Mouse (Mus musculus): ENCODE measurements around the gene Pafah2. TPM values are rescaled to one million over a fixed set of nuclear protein-coding genes. Genes with fewer than 3 reads are reported as not detected.
"Not testable (repeated sequence)": the region's sequence is repeated elsewhere in the genome, so short reads cannot be mapped to it uniquely, and the experiment has no call there.

Pafah2 gene
- polyA plus RNA-seq, 1 experiment from 2014 or later: 16.8 TPM

DNA sequence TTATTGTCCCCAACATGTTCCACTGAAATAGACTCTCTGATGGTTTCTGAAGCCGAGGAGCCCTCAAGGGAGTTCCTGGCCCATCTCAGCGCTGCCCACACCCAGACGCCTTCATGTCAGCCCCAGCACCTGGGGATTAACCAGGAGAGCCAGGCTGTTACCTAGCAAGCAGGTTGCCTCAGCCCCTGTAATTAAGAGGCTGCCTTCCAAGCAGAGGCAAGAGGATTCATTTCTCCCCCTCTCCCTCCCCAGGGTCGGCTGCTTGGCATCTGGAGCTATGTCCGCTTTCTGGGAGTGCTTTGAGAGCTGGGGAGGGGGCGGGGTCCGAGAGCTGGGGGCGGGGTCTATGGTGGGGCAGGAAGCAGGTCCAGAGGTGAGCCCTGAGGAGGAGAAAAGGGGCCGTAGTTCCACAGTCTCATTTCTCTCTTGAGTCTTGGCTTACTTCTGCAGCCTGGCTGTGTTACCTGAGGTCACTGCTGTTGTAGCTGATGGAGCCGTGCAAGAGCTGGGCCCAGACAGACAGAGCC is 18.0 kb upstream of the Pafah2 start:
- no peak overlapping the region for H3K27ac ChIP-seq (replicated peaks)
- H3K9me3 ChIP-seq (ENCODE audit: control insufficient read depth, low read length): no peaks in the 10 kb centered on the region
- H3K4me3 ChIP-seq (ENCODE audit: low read depth, low read length): no peak overlapping the region
- H3K4me1 ChIP-seq (replicated peaks; ENCODE audit: control insufficient read depth, insufficient read depth): no peaks in the 10 kb centered on the region
- no peak overlapping the region for H3K4me2 ChIP-seq (replicated peaks; ENCODE audit: low read depth)
- ATAC-seq (ENCODE audit: low FRiP score, low TSS enrichment): no peak
- DNase-seq (ENCODE audit: low spot score): no peak
- WGBS: 40% methylated on average over 8 of the region's 10 CpGs
- no peaks in the 10 kb centered on the region for H3K27me3 ChIP-seq (ENCODE audit: control insufficient read depth, insufficient read depth, low read length)
- no peaks in the 10 kb centered on the region for H3K36me3 ChIP-seq (ENCODE audit: control insufficient read depth, insufficient read depth, low read length)
- TF ChIP-seq EP300 (optimal IDR thresholded peaks at IDR 0.05) (no peak), CTCF (IDR thresholded peaks at IDR 0.05; ENCODE audit: low read depth) (no peak)
- no peak overlapping the region for H3K9ac ChIP-seq (ENCODE audit: low read length)

DNA sequence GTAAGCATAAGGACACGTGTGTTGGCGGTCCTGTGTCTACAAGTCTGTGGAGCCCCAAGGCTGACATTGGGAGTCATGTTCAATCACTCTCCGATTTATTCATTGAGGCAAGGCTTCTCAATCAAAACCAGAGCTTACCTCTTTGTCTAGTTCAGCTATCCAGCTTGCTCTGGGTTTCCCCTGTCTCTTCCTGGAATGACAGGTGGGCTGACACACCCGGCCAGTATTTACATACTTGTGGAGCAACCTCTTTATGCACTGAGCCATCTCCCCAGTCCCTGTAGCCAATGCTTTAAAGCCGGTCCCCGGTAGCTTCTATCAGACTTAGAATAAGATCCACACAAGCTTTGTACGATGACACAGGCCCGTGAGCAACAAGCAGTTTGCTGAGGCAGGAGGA is 16.6 kb upstream of the Pafah2 start:
- 61% methylated on average over 8 of the region's 8 CpGs for WGBS
- DNase-seq (ENCODE audit: low spot score): no peak
- Histone ChIP-seq H3K9ac (ENCODE audit: low read length) (no peak overlapping the region), H3K4me2 (replicated peaks; ENCODE audit: low read depth) (no peak overlapping the region), H3K27me3 (ENCODE audit: control insufficient read depth, insufficient read depth, low read length) (no peaks in the 10 kb centered on the region), H3K36me3 (ENCODE audit: control insufficient read depth, insufficient read depth, low read length) (no peaks in the 10 kb centered on the region), H3K9me3 (ENCODE audit: control insufficient read depth, low read length) (no peaks in the 10 kb centered on the region), H3K4me1 (replicated peaks; ENCODE audit: control insufficient read depth, insufficient read depth) (no peaks in the 10 kb centered on the region), H3K4me3 (ENCODE audit: low read depth, low read length) (no peak overlapping the region), H3K27ac (replicated peaks) (no peak overlapping the region)
- no peak for TF ChIP-seq EP300 (optimal IDR thresholded peaks at IDR 0.05)
- TF ChIP-seq CTCF (IDR thresholded peaks at IDR 0.05; ENCODE audit: low read depth): no peak
- no peak for ATAC-seq (ENCODE audit: low FRiP score, low TSS enrichment)

DNA sequence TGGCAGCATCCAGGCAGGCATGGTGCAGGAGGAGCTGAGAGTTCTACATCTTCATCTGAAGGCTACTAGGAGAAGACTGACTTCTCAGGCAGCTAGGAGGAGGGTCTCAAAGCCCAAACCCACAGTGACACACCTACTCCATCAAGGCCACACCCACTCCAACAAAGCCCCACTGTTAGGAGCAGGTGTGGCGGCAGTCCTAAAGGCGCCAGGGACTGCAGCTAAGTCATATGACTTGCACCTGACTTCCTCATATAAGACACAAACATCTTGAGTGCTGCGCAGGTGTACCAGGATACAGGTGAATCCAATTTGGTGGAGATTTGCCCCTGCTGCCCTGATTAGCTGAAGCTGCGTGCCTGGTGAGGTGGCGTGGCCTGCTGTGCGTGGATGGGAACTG is 12.4 kb upstream of the Pafah2 start, which contains the start of gene Extl1:
Gene Extl1 (minus strand): TSS at position 101 of the 400 bp plus-strand sequence.
- not testable (repeated sequence) for H3K4me3 ChIP-seq (ENCODE audit: low read depth, low read length); H3K27ac ChIP-seq (replicated peaks); DNase-seq (ENCODE audit: low spot score); ATAC-seq (ENCODE audit: low FRiP score, low TSS enrichment); H3K9me3 ChIP-seq (ENCODE audit: control insufficient read depth, low read length); H3K4me2 ChIP-seq (replicated peaks; ENCODE audit: low read depth); H3K27me3 ChIP-seq (ENCODE audit: control insufficient read depth, insufficient read depth, low read length); H3K36me3 ChIP-seq (ENCODE audit: control insufficient read depth, insufficient read depth, low read length); H3K4me1 ChIP-seq (replicated peaks; ENCODE audit: control insufficient read depth, insufficient read depth); H3K9ac ChIP-seq (ENCODE audit: low read length)
- WGBS: 96% methylated on average over 2 of the region's 6 CpGs

DNA sequence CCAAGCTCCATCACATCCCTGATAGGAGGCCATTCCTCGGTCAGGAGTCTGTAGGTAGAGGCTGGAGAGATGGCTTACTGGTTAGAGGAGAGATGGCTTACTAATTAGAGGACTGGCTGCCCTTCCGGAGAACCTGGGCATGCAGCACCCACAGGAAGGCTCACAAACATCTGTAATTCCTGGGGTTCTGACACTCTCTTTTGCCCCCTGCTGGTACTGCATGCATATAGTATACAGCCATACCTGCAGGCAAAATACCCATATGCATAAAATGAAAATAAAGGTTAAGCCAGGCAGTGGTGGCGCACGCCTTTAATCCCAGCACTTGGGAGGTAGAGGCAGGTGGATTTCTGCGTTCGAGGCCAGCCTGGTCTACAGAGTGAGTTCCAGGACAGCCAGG is 8.9 kb upstream of the Pafah2 start:
- DNase-seq (ENCODE audit: low spot score) (no peak), ATAC-seq (ENCODE audit: low FRiP score, low TSS enrichment) (0 out of 2 replicates have a peak, but pooled peaks have one; percentile 18)
- Histone ChIP-seq H3K9ac (ENCODE audit: low read length) (no peak overlapping the region), H3K4me1 (replicated peaks; ENCODE audit: control insufficient read depth, insufficient read depth) (no peaks in the 10 kb centered on the region), H3K27me3 (ENCODE audit: control insufficient read depth, insufficient read depth, low read length) (no peaks in the 10 kb centered on the region), H3K36me3 (ENCODE audit: control insufficient read depth, insufficient read depth, low read length) (no peaks in the 10 kb centered on the region), H3K4me3 (ENCODE audit: low read depth, low read length) (no peak overlapping the region), H3K9me3 (ENCODE audit: control insufficient read depth, low read length) (no peaks in the 10 kb centered on the region), H3K4me2 (replicated peaks; ENCODE audit: low read depth) (no peak overlapping the region), H3K27ac (replicated peaks) (no peak overlapping the region)
- WGBS: 68% methylated on average over 6 of the region's 6 CpGs
- no peak for TF ChIP-seq EP300 (optimal IDR thresholded peaks at IDR 0.05)
- peak; percentile 63 for TF ChIP-seq CTCF (IDR thresholded peaks at IDR 0.05; ENCODE audit: low read depth)

GRCm38 (mm10) chr4:134388397-134388796 is 7.7 kb upstream of the Pafah2 start:
- 14% methylated on average over 5 of the region's 5 CpGs for WGBS
- Histone ChIP-seq H3K27ac (replicated peaks) (no peak overlapping the region), H3K9ac (ENCODE audit: low read length) (no peak overlapping the region), H3K27me3 (ENCODE audit: control insufficient read depth, insufficient read depth, low read length) (no peaks in the 10 kb centered on the region), H3K36me3 (ENCODE audit: control insufficient read depth, insufficient read depth, low read length) (no peaks in the 10 kb centered on the region), H3K9me3 (ENCODE audit: control insufficient read depth, low read length) (no peaks in the 10 kb centered on the region), H3K4me1 (replicated peaks; ENCODE audit: control insufficient read depth, insufficient read depth) (no peaks in the 10 kb centered on the region), H3K4me3 (ENCODE audit: low read depth, low read length) (no peak overlapping the region), H3K4me2 (replicated peaks; ENCODE audit: low read depth) (no peak overlapping the region)
- ATAC-seq (ENCODE audit: low FRiP score, low TSS enrichment): no peak
- TF ChIP-seq CTCF (IDR thresholded peaks at IDR 0.05; ENCODE audit: low read depth) (peak; percentile 86), EP300 (optimal IDR thresholded peaks at IDR 0.05) (no peak)
- peak; percentile 83 for DNase-seq (ENCODE audit: low spot score)

- Histone ChIP-seq H3K27me3 (ENCODE audit: control insufficient read depth, insufficient read depth, low read length) (no peaks in the 10 kb centered on the region), H3K4me3 (ENCODE audit: low read depth, low read length) (no peak overlapping the region), H3K36me3 (ENCODE audit: control insufficient read depth, insufficient read depth, low read length) (no peaks in the 10 kb centered on the region), H3K4me1 (replicated peaks; ENCODE audit: control insufficient read depth, insufficient read depth) (no peaks in the 10 kb centered on the region), H3K9me3 (ENCODE audit: control insufficient read depth, low read length) (no peaks in the 10 kb centered on the region), H3K4me2 (replicated peaks; ENCODE audit: low read depth) (no peak overlapping the region), H3K27ac (replicated peaks) (no peak overlapping the region), H3K9ac (ENCODE audit: low read length) (no peak overlapping the region)
- TF ChIP-seq CTCF (IDR thresholded peaks at IDR 0.05; ENCODE audit: low read depth) (no peak), EP300 (optimal IDR thresholded peaks at IDR 0.05) (no peak)
- 85% methylated on average over 1 of the region's 1 CpGs for WGBS
- DNase-seq (ENCODE audit: low spot score) (no peak), ATAC-seq (ENCODE audit: low FRiP score, low TSS enrichment) (no peak)
These were observed 4.5 kb upstream of the Pafah2 start for GRCm38 (mm10) chr4:134391636-134392035.

All from stomach, postnatal 0 days (tissue).